Mouse (Mus musculus): ENCODE measurements around the gene Slc27a2.
"Not testable (repeated sequence)": the region's sequence is repeated elsewhere in the genome, so short reads cannot be mapped to it uniquely, and the experiment has no call there.

The Slc27a2 gene

GRCm38 (mm10) chr2:126606061-126606687 lies 54.0 kb downstream of the Slc27a2 start:
- peak; percentile 24 for DNase-seq (ENCODE audit: low spot score)

GRCm38 (mm10) chr2:126606688-126607062 lies 54.5 kb downstream of the Slc27a2 start:
- DNase-seq (ENCODE audit: low spot score) = peak; percentile 33

- DNase-seq (ENCODE audit: low spot score) = no peak
These were observed 55.5 kb downstream of the Slc27a2 start for GRCm38 (mm10) chr2:126607553-126608203.

GRCm38 (mm10) chr2:126609600-126609999 lies 57.4 kb downstream of the Slc27a2 start:
- not testable (repeated sequence) for DNase-seq (ENCODE audit: low spot score)

- DNase-seq (ENCODE audit: low spot score) = no peak
These were observed 63.1 kb downstream of the Slc27a2 start for GRCm38 (mm10) chr2:126615355-126615754.

GRCm38 (mm10) chr2:126618470-126619179 lies 66.4 kb downstream of the Slc27a2 start:
- no peak for DNase-seq (ENCODE audit: low spot score)

- no peak for DNase-seq (ENCODE audit: low spot score)
These were observed 67.1 kb downstream of the Slc27a2 start, which contains the start of gene Hdc for GRCm38 (mm10) chr2:126619249-126619704. TSS of gene Hdc (minus strand) at chr2:126619299.

- DNase-seq (ENCODE audit: low spot score) = no peak
These were observed 70.2 kb downstream of the Slc27a2 start for GRCm38 (mm10) chr2:126622455-126622854.

GRCm38 (mm10) chr2:126623138-126623537 lies 70.9 kb downstream of the Slc27a2 start:
- DNase-seq (ENCODE audit: low spot score) = no peak

- DNase-seq (ENCODE audit: low spot score) = no peak
These were observed 76.3 kb downstream of the Slc27a2 start for GRCm38 (mm10) chr2:126628455-126628995.

- no peak for DNase-seq (ENCODE audit: low spot score)
These were observed 81.0 kb downstream of the Slc27a2 start for GRCm38 (mm10) chr2:126633165-126633564.

GRCm38 (mm10) chr2:126635939-126636823 lies 84.0 kb downstream of the Slc27a2 start:
- DNase-seq (ENCODE audit: low spot score) = no peak
